Mouse (Mus musculus): ENCODE measurements around the gene Stx2.

GRCm38 (mm10) chr5:129051910-129052309 lies 43.5 kb upstream of the Stx2 start:
- TF ChIP-seq CTCF (IDR thresholded peaks at IDR 0.05; ENCODE audit: extremely low read depth, insufficient read depth, low read length), result 0 out of 2 replicates have a peak, but pooled peaks have one; percentile 19
- no peak for TF ChIP-seq POLR2A (IDR thresholded peaks at IDR 0.05; ENCODE audit: extremely low read depth, insufficient read depth, low read length)
